Comparison of ENCODE assay signal across 8 mouse cellular contexts in genomic region chr11:87987861-87988260, GRCm38 (mm10). TPM values are rescaled to one million over a fixed set of nuclear protein-coding genes. Genes with fewer than 3 reads are reported as not detected.
DNase-seq lines count a peak whose midpoint lies in the region; ATAC-seq and TF ChIP-seq lines count a peak whose summit lies in the region.

No protein-coding gene starts in this region.

- H3K9me3 ChIP-seq in heart, embryonic 12.5 days (replicated peaks) = no peaks in the 10 kb centered on the region
- H3K9me3 ChIP-seq in E14TG2a.4 (ENCODE audit: low read length) = no peaks in the 10 kb centered on the region
- no peaks in the 10 kb centered on the region for H3K9me3 ChIP-seq in forebrain, postnatal 0 days (ENCODE audit: low read length)
- H3K9me3 ChIP-seq in liver, postnatal 0 days (ENCODE audit: low read length) = no peaks in the 10 kb centered on the region

- H3K4me1 ChIP-seq in heart, embryonic 12.5 days (replicated peaks) = peaks cover 34% of the 10 kb centered on the region
- peaks cover 50% of the 10 kb centered on the region for H3K4me1 ChIP-seq in E14TG2a.4 (replicated peaks; ENCODE audit: low read depth, low read length)
- H3K4me1 ChIP-seq in forebrain, postnatal 0 days (ENCODE audit: insufficient read depth) = peaks cover 19% of the 10 kb centered on the region
- peaks cover 26% of the 10 kb centered on the region for H3K4me1 ChIP-seq in liver, postnatal 0 days (ENCODE audit: insufficient read depth)

- DNase-seq in heart, postnatal 36 days = no peak
- DNase-seq in forebrain, postnatal 0 days = no peak
- no peak for DNase-seq in liver, postnatal 0 days
- DNase-seq in layer of hippocampus, adult 18-20 months (ENCODE audit: low spot score in 2 of 2) = no peak
- no peak for DNase-seq in adrenal gland, postnatal 36 days
- DNase-seq in layer of hippocampus, postnatal 36 days = no peak

- peak overlapping the region; percentile 99 for H3K9ac ChIP-seq in heart, embryonic 12.5 days
- peak overlapping the region; percentile 96 for H3K9ac ChIP-seq in forebrain, postnatal 0 days
- H3K9ac ChIP-seq in liver, postnatal 0 days (replicated peaks) = peak overlapping the region; percentile 93

- no peak for TF ChIP-seq EP300 in liver, postnatal 0 days (IDR thresholded peaks at IDR 0.05; ENCODE audit: low read depth)

- peak overlapping the region; percentile 95 for H3K4me2 ChIP-seq in heart, embryonic 12.5 days
- H3K4me2 ChIP-seq in forebrain, postnatal 0 days (ENCODE audit: low read depth) = peak overlapping the region; percentile 84
- peak overlapping the region; percentile 100 for H3K4me2 ChIP-seq in liver, postnatal 0 days (ENCODE audit: low read depth, low read length)

- H3K4me3 ChIP-seq in heart, embryonic 12.5 days = peak overlapping the region; percentile 99
- H3K4me3 ChIP-seq in E14TG2a.4 (replicated peaks; ENCODE audit: low read length) = peak overlapping the region; percentile 51
- peak overlapping the region; percentile 97 for H3K4me3 ChIP-seq in forebrain, postnatal 0 days (ENCODE audit: low read depth, low read length)
- peak overlapping the region; percentile 92 for H3K4me3 ChIP-seq in liver, postnatal 0 days (ENCODE audit: low read depth, low read length)

- H3K36me3 ChIP-seq in heart, embryonic 12.5 days = peaks cover 11% of the 10 kb centered on the region
- H3K36me3 ChIP-seq in E14TG2a.4 (ENCODE audit: insufficient read depth, low read length) = peaks cover 32% of the 10 kb centered on the region
- peaks cover 11% of the 10 kb centered on the region for H3K36me3 ChIP-seq in forebrain, postnatal 0 days (ENCODE audit: insufficient read depth)
- H3K36me3 ChIP-seq in liver, postnatal 0 days (replicated peaks; ENCODE audit: insufficient read depth, low read length) = peaks cover 3% of the 10 kb centered on the region; the same call in 1 of the 2 replicates

- no peaks in the 10 kb centered on the region for H3K27me3 ChIP-seq in heart, embryonic 12.5 days (replicated peaks)
- no peaks in the 10 kb centered on the region for H3K27me3 ChIP-seq in E14TG2a.4 (ENCODE audit: insufficient read depth, low read length)
- no peaks in the 10 kb centered on the region for H3K27me3 ChIP-seq in forebrain, postnatal 0 days (ENCODE audit: insufficient read depth, low read length)
- H3K27me3 ChIP-seq in liver, postnatal 0 days (ENCODE audit: insufficient read depth, low read length) = no peaks in the 10 kb centered on the region

- no peak for TF ChIP-seq CTCF in E14TG2a.4 (conservative IDR thresholded peaks at IDR 0.05; ENCODE audit: low read length)
- no peak for TF ChIP-seq CTCF in forebrain, postnatal 0 days (IDR thresholded peaks at IDR 0.05; ENCODE audit: low read depth)
- no peak for TF ChIP-seq CTCF in liver, postnatal 0 days (IDR thresholded peaks at IDR 0.05; ENCODE audit: low read depth)

- 69% methylated on average over 11 of the region's 11 CpGs for WGBS in heart, embryonic 12.5 days
- 54% methylated on average over 11 of the region's 11 CpGs for WGBS in forebrain, postnatal 0 days
- 64% methylated on average over 11 of the region's 11 CpGs for WGBS in liver, postnatal 0 days (ENCODE audit: insufficient replicate concordance)

- no peak for ATAC-seq in heart, embryonic 12.5 days (ENCODE audit: insufficient number of reproducible peaks, low FRiP score)
- ATAC-seq in forebrain, postnatal 0 days = no peak
- ATAC-seq in liver, postnatal 0 days = no peak

- peak overlapping the region; percentile 99 for H3K27ac ChIP-seq in heart, embryonic 12.5 days (ENCODE audit: poor library complexity, severe bottlenecking)
- H3K27ac ChIP-seq in forebrain, postnatal 0 days (ENCODE audit: low read depth, low read length) = peak overlapping the region; percentile 79
- H3K27ac ChIP-seq in liver, postnatal 0 days (ENCODE audit: low read depth) = peak overlapping the region; percentile 97

- intact Hi-C loops in heart, postnatal 36 days (cut with DNase I) = loop anchor here (2.0 kb wide), 2 partner anchors 59 to 215 kb away; partner anchors contain the start of gene Srsf1

RNA-seq across cellular contexts. Expression of gene Dynll2, which starts 0.5 kb away (rescaled TPM):
- 21.4 and 22.5 TPM in 2 replicates for polyA plus RNA-seq in heart, embryonic 12.5 days (2016; fragmentation: Nextera tagmentation; extraction: Ambion mirVana)
- total RNA-seq in heart, postnatal 36 days (2021) = 100 to 1,000 TPM; 340 to 392 TPM
- total RNA-seq in forebrain, postnatal 0 days (2014; rRNA removed) = 36.5 and 54.9 TPM in 2 replicates
- polyA plus RNA-seq in forebrain, postnatal 0 days (2015; fragmentation: Nextera tagmentation; extraction: Ambion mirVana) = 41.7 and 49.8 TPM in 2 replicates
- 10.5 and 11.0 TPM in 2 replicates for polyA plus RNA-seq in liver, postnatal 0 days (2015; fragmentation: Nextera tagmentation; extraction: Ambion mirVana)
- 100 to 1,000 TPM; 484 to 500 TPM for total RNA-seq in layer of hippocampus, adult 18-20 months (2021)
- total RNA-seq in adrenal gland, postnatal 36 days (2021) = 100 to 1,000 TPM; 200 to 233 TPM
- total RNA-seq in layer of hippocampus, postnatal 36 days (2021) = 100 to 1,000 TPM; 446 to 473 TPM

RNA-seq across cellular contexts. Expression of gene Srsf1, which starts 59.3 kb away (rescaled TPM):
- 254 and 260 TPM in 2 replicates for polyA plus RNA-seq in heart, embryonic 12.5 days (2016; fragmentation: Nextera tagmentation; extraction: Ambion mirVana)
- 10 to 100 TPM; 80.2 to 99.7 TPM for total RNA-seq in heart, postnatal 36 days (2021)
- total RNA-seq in forebrain, postnatal 0 days (2014; rRNA removed) = 282 and 390 TPM in 2 replicates
- 103 and 121 TPM in 2 replicates for polyA plus RNA-seq in forebrain, postnatal 0 days (2015; fragmentation: Nextera tagmentation; extraction: Ambion mirVana)
- 54.8 and 58.6 TPM in 2 replicates for polyA plus RNA-seq in liver, postnatal 0 days (2015; fragmentation: Nextera tagmentation; extraction: Ambion mirVana)
- total RNA-seq in layer of hippocampus, adult 18-20 months (2021) = 100 to 1,000 TPM; 219 to 225 TPM
- total RNA-seq in adrenal gland, postnatal 36 days (2021) = 100 to 1,000 TPM; 212 to 243 TPM
- total RNA-seq in layer of hippocampus, postnatal 36 days (2021) = 100 to 1,000 TPM; 232 to 248 TPM
